Mouse (Mus musculus): ENCODE measurements at regions not wholly inside any gene's neighbourhood (a gene's known extent, or its start where the extent isn't known, plus 50 kb on each side); places are given as distances from the start of the nearest gene placed in this dataset.
A peak's percentile ranks its signal among the peaks of the same experiment; 100 is the strongest.
"Not testable (repeated sequence)": the region's sequence is repeated elsewhere in the genome, so short reads cannot be mapped to it uniquely, and the experiment has no call there.

DNA sequence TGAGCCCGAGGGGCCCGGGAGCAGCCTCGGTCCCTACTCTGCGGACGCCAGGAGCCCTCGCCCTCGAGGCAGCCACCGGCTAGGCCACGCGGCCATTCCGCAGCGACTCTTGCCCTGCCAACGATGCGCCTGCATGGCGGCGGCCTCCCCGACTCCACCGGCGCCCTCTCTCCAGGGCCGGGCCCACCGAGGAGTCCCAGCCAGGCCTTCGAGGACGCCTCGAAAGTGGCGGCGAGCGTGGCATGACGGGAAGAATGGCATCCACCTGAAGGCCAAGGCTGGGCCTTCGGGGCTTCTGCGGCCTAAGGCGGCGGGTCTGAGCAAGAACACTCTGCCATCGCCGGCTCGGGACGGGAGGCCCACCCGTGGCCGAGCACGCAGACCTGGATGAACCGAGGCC, 124.6 kb upstream of the Zfp637 start:
- intact Hi-C loops (cut with DNase I); DNase-seq: not testable (repeated sequence)

DNA sequence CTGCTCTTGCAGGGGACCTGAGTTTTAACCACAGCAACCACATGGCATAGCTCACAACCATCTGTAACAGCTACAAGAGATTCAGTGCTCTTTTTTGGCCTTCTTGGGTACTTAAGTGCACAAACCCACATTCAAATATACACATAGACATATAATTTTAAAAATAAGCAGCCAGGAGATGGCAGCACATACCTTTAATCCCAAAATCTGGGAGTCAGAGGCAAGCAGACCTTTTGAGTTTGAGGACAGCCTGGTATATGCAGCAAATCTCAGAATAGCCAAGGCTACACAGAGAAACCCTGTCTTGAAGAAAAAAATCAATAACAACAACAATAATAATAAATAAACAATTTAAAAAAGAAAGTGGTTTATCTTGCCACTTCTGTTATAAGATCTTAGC, 88.6 kb upstream of the Zfp637 start:
- DNase-seq; intact Hi-C loops (cut with DNase I): not testable (repeated sequence)

DNA sequence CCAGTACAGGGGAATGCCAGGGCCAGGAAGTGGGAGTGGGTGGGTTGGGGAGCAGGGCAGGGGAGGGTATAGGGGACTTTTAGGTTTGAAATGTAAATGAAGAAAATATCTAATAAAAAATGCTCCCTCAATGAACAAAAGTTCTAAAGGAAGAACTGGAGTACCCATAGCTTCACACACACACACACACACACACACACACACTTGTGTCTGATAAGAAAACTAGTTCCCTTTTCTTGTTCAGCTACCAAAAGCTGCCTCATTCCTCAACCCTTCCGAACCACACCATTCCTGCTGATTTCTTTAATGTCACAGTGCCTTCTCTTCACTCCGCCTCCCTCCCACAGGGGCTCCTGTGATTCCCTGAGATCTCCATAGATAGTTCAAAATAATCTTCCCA, 85.3 kb upstream of the Zfp637 start:
- intact Hi-C loops (cut with DNase I); DNase-seq: not testable (repeated sequence)

DNA sequence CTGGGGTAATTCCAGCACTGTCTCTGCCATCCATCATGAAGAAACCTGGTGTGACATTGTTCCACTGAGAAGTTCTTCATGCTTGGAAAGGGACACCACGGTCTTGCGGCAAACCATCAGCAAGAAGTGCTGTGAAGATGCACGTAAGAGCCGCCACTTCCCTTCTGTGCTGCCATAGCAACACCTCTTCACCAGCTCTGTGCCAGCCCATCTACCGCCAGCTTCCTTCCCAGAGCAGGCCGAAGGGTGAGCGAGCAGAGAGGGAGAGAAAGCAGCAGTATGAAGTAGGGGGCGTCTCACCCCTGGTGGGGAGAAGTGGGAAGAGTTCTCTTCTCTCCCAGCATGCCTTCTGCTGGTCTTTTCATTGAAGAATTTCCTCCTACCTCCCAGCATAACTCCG, 84.8 kb upstream of the Zfp637 start:
- no peak for DNase-seq
- intact Hi-C loops (cut with DNase I), result no loop called here

DNA sequence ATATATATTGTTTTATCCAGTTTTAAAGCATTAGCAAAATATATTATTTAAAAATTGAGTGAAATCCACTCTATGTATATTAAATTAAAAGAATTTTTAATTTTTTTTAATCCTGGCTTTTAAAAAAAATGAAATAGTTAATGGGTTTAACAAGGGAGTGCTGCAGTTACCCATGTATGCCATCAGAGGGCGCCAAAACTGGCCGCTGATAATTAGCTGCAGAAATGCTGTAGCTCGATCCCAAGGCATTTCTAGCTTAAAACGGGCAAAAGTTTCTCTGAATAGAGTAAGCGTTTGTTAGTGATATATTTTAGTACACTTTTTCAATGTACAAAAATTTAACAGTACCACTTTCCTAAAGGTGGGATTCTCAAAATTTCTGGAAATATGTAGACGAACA, 82.5 kb upstream of the Zfp637 start:
- peak; percentile 49 to 77 for DNase-seq
- intact Hi-C loops (cut with DNase I), result loop anchor here (1.0 to 2.0 kb wide), 2 partner anchors 67 to 592 kb away; no protein-coding TSS in a partner anchor

DNA sequence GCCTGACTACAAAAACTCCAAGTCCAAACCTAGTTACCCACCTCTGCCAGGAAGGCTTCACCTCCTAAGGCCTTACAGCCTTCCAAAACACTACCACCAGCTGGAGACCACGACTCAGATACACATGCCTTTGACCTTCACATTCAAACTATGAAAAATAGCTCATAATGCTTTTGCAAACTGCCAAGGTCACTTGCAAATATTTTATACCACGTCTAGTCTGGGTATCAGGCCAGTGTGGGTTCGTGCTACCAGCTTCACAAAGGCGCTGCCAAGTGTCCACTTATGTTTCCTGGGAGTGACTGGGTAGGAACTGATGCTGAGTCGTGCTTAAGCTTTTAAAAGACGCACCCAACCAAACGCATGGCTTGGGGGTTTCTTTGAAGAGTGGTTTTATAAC, 69.5 kb upstream of the Zfp637 start:
- no peak for DNase-seq
- intact Hi-C loops (cut with DNase I), result no loop called here

DNA sequence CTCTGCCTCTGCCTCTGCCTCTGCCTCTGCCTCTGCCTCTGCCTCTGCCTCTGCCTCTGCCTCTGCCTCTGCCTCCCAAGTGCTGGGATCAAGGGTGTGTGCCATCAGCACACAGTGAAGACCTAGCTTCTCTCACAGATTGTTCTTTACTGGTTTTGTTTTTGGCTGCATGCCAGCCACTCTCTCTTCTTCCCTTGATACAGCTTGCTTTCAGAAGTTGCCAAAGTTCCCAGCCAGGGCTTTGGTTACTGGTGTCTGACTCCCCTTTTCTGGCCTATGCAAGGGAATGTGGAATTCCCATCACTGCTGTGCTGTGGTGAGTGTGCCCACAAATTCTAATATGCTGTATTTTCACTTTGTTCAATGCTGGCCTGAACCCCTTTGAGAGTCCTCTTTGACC, 68.6 kb upstream of the Zfp637 start:
- intact Hi-C loops (cut with DNase I), result no loop called here
- no peak for DNase-seq

DNA sequence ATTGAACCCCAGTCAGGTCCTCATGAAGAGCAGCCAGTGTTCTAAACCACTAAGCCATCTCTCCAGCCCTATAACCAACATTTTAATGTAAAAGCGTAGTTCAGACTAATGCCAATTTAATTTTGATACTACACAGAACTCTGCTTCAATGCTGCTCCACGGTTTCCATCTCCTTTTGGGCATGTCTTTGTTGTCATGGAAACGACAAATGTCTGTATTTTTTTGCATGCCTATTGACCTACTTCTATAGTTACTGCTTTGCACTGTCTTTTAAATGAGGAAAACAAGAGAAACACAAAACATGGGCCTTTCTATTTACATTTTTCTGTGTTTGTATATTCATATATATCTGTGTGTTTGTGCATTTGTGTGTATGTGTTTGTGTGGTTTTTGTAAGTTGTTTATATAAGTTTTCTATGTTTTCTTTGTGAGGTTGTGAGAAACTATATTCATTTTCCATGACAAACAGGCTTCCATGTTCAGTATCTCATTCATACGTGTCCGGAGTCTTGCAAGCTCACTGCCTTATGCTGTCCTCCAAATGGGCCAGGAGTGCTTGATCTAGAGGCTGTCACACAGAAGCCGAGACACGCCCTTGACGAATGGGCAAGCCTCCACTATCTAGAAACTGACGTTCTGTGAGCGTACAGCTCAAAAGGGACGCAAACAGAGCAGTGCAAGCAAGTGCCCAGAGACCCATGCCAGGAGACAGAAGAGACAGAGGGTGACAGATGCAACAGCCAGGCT, 65.5 kb upstream of the Zfp637 start:
- intact Hi-C loops (cut with DNase I), result no loop called here

DNA sequence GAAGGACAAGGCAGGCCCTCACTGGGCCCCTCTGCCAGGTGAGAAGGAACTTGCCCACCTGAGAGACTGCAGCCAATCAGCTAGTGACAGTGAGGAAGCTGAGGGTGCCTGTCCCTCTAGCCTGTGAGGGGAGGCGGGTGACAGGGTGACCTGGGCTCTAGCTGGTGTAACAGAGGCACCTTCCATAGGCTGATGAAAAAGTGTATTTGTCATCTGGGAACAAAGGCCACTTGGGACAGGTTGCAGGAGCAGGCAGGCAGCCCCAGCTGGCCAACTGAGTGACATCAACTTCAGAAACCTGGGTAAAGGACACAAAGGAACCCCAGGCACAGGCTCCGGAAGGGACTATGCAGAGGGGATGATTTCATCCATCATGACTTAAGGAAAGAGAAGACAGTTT, 63.0 kb upstream of the Zfp637 start:
- intact Hi-C loops (cut with DNase I), result no loop called here
- DNase-seq, result no peak

More for the DNA sequence above, 65.5 kb upstream of the Zfp637 start:
- no peak for DNase-seq

DNA sequence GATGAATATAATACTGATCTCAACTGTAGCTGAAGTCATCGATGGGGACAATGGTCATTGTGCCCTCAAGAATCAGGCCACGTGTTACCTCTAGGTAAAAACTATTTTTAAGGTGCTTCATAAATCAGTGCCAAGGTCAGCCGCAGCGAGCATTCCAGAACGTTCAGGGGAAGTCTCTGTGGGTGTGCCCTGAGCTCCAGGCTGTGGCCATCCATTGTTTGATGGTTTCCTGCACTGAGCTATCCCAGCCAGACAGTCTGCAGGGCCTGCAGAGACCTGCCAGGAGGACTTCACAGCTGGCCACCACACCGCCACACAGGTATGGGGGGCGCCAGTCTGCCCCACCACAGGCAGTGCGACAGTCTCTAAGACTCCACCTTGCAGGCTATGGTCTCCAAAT, 62.5 kb upstream of the Zfp637 start:
- DNase-seq, result peak; percentile 32 to 41

DNA sequence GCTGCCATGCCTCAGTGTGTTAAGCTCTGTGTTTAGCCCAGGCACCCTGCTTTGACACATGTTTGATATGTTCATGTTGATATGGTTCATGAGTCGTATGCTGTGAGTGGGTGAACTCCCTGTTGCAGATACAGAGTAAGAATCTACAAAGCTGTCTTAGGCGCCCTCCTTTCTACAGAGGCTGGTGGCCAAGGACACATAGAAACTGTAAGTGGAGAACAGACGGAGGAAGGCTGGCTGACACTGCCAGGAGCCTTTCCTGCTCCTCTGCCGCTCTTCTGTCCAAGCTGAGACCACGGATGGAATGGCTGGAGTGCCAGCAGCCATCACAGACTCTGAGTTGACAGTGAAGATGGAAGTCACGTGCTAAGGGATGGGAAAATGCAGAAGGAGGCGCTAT, 62.0 kb upstream of the Zfp637 start:
- DNase-seq, result no peak
- intact Hi-C loops (cut with DNase I), result no loop called here

More for the DNA sequence above, 62.5 kb upstream of the Zfp637 start:
- intact Hi-C loops (cut with DNase I), result no loop called here

DNA sequence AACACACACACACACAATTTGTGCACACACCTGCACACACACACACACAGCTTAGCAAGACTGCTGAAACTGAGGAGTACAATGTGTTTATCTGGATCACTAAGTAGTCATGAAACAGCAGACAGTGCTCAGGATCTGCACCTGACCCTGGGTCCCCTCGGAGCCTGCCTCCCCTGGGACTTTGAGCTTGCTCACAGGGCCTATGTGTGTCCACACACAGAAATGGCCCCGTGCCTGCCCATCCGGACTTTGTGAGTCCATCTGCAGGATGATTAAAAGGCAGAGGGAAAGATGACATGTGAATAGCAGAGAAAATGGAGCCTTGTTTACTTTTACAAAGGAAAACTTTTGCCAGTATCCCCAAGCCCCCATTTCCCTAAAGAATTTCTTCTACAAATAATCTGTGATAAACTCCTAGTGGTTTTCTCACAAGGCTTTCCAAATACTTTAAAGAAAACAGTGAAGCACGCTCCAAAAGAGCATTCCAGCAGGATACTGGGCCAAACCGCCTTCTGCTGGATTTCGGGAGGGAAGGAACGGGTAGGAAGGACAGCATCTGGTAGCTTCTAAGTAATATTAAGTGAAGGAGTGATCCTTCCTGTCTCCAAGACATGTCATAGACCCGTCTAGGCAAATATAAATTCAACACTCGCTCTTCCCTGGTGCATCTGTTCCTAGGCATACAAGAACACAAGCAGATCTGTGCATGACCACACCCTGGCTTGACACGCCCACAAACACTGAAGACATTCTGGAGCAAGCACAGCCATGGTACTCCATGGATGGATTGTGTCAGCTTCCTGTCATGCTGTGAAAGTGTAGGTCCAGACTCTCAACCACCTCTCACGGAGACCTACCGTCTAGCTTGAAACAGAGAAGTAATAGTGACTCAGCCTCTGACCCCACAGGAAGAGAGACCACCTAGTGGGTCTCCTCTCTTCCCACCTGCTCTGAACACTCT, 52.1 kb upstream of the Zfp637 start:
- DNase-seq, result peak; percentile 41 to 53

DNA sequence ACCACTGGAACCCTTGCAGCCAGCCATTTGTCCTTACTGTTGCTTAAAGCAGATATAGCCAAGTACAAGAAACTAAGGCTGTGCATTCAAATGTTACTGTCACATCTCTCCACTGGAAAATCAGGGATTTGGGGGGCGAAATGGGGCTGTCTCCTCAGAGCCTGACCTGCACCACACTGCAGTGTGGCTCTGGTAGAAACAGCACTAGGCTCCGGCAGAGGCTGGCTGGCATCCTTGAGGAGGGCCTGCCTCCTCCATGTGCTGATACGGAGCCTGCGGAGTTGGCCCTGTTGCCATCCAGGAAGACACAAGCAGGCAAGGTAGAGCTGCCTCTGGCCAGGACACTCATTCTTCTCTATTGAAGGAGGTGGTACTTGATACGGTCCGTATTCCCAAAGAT, 50.4 kb upstream of the Zfp637 start:
- no peak for DNase-seq
- intact Hi-C loops (cut with DNase I), result no loop called here

More for the DNA sequence above, 52.1 kb upstream of the Zfp637 start:
- intact Hi-C loops (cut with DNase I), result no loop called here

All from heart, postnatal 10 days (tissue).